Mouse (Mus musculus) mouse trophoblast stem cell (cell line): ENCODE data around the gene Gtf2a1.
"Not testable (repeated sequence)": the region's sequence is repeated elsewhere in the genome, so short reads cannot be mapped to it uniquely, and the experiment has no call there.

ENCODE experiments used
- in situ Hi-C, 2 experiments: fragments of 300-500 bp; cut with MseI, MboI; formaldehyde crosslinking; loops; 2 replicates in 1 of 2; 3 replicates in 1 of 2; pipeline ENCODE4 v1.15.1; 2025

Gene Gtf2a1

GRCm38 (mm10) chr12:91581204-91582070 lies 8.8 kb downstream of the Gtf2a1 start:
- in situ Hi-C loops, result no loop called here

- in situ Hi-C loops, result no loop called here
Observed at GRCm38 (mm10) chr12:91579665-91580064, 10.6 kb downstream of the Gtf2a1 start.

- in situ Hi-C loops, result no loop called here
Observed at GRCm38 (mm10) chr12:91571708-91572107, 18.6 kb downstream of the Gtf2a1 start.

DNA sequence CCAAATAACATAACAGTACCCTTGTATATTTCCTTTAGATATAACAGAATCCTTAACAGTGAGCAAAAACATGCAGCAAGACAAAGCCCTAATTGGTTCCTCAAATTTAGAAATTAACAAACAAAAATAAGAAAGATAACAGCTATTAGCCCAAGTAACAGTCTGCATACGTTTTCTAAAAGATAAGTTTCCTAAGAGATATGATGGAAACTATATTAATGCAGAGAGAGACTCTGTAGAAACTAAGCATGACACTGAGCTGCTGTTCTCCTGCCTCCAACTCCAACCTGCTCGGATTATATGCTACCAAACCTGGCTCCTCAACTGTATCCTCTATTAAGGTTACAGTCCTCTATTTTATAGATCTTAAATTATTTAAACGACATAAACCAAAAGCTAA lies 21.0 kb downstream of the Gtf2a1 start:
- in situ Hi-C loops, result no loop called here

DNA sequence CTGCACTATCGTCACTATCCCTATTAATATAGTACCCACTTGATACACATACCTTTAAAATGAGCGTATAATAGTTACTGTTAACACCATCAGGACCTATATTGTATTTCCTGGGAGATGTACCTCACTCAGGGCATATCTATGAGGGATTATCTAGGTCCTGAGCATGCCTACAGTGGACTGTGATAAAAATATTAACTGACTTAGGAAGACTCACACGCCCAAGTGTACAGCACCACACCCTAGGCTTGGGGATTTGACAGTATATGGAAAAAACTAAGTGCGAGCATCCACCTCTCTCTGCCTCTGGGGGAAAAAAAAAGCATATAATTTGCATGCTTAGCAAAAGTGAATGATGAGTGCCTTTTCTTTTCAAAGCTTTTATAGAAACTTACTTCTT lies 23.1 kb downstream of the Gtf2a1 start:
- in situ Hi-C loops, result no loop called here

DNA sequence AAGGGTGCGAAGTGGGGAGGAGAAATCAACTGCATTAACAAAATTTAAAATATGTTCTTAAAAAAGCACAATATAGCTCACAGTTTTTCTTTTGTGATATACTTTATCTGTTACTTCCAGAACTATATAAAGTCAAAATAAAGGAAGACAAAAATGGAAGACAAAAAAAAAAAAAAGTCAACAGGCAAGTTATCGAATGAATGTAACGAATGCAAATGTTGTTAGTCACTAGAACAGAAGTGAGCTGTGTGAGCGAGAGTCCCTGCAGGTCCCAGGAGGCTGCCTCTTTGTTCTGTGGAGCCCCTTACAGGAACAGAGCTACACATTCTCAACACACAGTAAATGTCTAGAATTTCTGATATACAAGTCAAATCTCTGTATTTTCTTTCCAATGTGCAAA lies 32.1 kb downstream of the Gtf2a1 start:
- in situ Hi-C loops, result not testable (repeated sequence)

GRCm38 (mm10) chr12:91557358-91558005 lies 32.8 kb downstream of the Gtf2a1 start:
- in situ Hi-C loops, result not testable (repeated sequence)

DNA sequence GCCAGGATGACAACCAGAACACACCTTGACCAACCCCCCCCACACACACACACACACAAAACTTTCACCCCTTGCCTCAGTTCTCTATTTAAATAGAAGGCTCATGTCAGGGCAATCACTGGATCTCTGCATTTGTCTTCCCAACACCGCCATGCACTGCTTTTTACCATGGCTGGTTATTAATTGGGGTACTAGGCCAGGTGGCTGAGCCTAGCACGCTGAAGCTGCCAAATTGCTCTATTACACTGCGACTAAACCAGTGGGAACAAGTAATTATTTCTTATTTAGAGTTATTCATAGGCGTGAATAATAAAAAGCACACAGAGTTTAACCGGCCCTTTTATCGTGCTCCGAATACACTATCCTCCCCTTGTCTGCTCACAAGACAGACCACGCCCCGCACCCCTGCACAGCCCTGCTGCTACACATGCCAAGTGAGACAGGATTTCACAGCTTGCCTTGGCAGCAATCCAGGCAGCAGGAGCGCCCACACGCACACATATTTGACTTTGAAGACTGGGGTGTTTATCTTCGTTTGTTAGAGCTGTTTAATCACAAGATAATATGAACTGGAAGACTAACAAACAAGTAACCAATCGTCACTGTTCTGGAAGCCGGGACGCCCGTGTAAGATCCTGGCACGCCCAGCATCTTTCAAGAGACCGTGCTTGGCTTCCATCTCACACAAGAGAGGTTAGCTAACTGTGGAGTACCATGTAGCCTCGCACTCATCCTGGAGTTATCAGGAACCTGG lies 38.3 kb downstream of the Gtf2a1 start:
- in situ Hi-C loops, result no loop called here

- in situ Hi-C loops, result no loop called here
Observed at GRCm38 (mm10) chr12:91549471-91549870, 40.8 kb downstream of the Gtf2a1 start.

- in situ Hi-C loops, result no loop called here
Observed at GRCm38 (mm10) chr12:91540202-91540601, 50.1 kb downstream of the Gtf2a1 start.

GRCm38 (mm10) chr12:91534514-91534913 lies 55.8 kb downstream of the Gtf2a1 start:
- in situ Hi-C loops, result no loop called here

GRCm38 (mm10) chr12:91523626-91524025 lies 66.7 kb downstream of the Gtf2a1 start:
- in situ Hi-C loops, result no loop called here

GRCm38 (mm10) chr12:91517808-91518207 lies 72.5 kb downstream of the Gtf2a1 start:
- in situ Hi-C loops, result no loop called here

DNA sequence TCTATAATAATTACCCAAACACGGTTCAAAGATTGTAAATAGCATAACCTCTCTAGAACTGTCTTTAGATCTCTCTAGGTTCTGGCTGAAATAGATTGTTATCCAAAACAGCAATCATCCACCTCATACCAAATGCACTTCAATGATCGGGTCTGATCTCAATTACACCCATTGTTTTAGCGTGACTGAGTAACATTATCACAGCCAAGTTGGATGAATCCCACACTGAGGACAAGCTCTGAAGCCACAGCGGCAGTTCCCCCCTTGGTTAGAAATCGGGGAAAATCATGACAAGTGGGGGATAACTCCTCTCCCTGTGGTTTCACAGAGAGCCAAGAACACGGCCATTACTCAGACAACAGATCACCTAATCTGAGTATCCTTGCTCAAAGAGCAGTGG lies 76.3 kb downstream of the Gtf2a1 start:
- in situ Hi-C loops, result no loop called here

DNA sequence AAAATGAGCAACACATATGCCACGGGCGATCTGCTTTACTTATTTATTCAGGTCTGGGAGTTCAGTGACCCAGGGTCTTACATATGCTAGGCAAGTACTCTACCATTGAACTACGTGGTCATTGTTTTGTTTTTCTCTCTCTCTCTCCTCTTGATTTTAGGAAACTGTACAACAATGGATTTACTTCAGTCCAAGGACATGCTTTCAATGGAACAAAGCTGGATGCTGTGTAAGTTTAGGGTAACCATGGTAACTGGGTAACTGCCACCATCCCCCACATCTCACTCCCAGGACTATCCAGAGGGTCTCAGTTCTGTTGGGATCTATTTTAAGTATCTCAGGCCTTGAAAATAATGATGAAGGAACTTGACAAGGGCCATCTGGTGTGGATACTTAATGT lies 78.5 kb downstream of the Gtf2a1 start:
- in situ Hi-C loops, result no loop called here
